Mouse (Mus musculus): ENCODE data around the gene Poll. TPM values are rescaled to one million over a fixed set of nuclear protein-coding genes. Genes with fewer than 3 reads are reported as not detected.
"Not testable (repeated sequence)": the region's sequence is repeated elsewhere in the genome, so short reads cannot be mapped to it uniquely, and the experiment has no call there.

Gene Poll
- polyA plus RNA-seq, 1 experiment from 2014 or later: 13.5 TPM

- peaks cover 51% of the 10 kb centered on the region for H3K27me3 ChIP-seq
- peaks cover 67% of the 10 kb centered on the region for H3K36me3 ChIP-seq
- 65% methylated on average over 19 of the region's 19 CpGs for WGBS
Measured at GRCm38 (mm10) chr19:45574941-45575631, 14.8 kb upstream of the Poll start.

GRCm38 (mm10) chr19:45574339-45574898 lies 14.1 kb upstream of the Poll start:
- H3K9ac ChIP-seq: no peak overlapping the region
- H3K4me1 ChIP-seq (replicated peaks): peaks cover 26% of the 10 kb centered on the region; the same call in 1 of the 2 replicates
- H3K27ac ChIP-seq: no peak overlapping the region
- H3K4me2 ChIP-seq: no peak overlapping the region
- ATAC-seq (ENCODE audit: low FRiP score): no peak
- no peaks in the 10 kb centered on the region for H3K9me3 ChIP-seq
- no peak overlapping the region for H3K4me3 ChIP-seq
- WGBS: 84% methylated on average over 7 of the region's 7 CpGs
- H3K36me3 ChIP-seq: peaks cover 63% of the 10 kb centered on the region
- H3K27me3 ChIP-seq: peaks cover 51% of the 10 kb centered on the region

More at GRCm38 (mm10) chr19:45574941-45575631, 14.8 kb upstream of the Poll start:
- Histone ChIP-seq H3K27ac (no peak overlapping the region), H3K4me2 (no peak overlapping the region), H3K4me3 (no peak overlapping the region), H3K4me1 (replicated peaks) (peaks cover 32% of the 10 kb centered on the region), H3K9ac (no peak overlapping the region), H3K9me3 (no peaks in the 10 kb centered on the region)
- ATAC-seq (ENCODE audit: low FRiP score): no peak

- H3K4me3 ChIP-seq: no peak overlapping the region
- H3K9ac ChIP-seq: no peak overlapping the region
- H3K4me2 ChIP-seq: no peak overlapping the region
- WGBS: 22% methylated on average over 6 of the region's 6 CpGs
- H3K9me3 ChIP-seq: no peaks in the 10 kb centered on the region
- H3K27ac ChIP-seq: peak overlapping the region; percentile 13; the same call in 1 of the 2 replicates
- peaks cover 25% of the 10 kb centered on the region; the same call in 1 of the 2 replicates for H3K4me1 ChIP-seq (replicated peaks)
- H3K36me3 ChIP-seq: peaks cover 57% of the 10 kb centered on the region
- peaks cover 49% of the 10 kb centered on the region for H3K27me3 ChIP-seq
- peak; percentile 59; the same call in 1 of the 2 replicates for ATAC-seq (ENCODE audit: low FRiP score)
Measured at GRCm38 (mm10) chr19:45573861-45574267, 13.5 kb upstream of the Poll start.

- peaks cover 41% of the 10 kb centered on the region for H3K27me3 ChIP-seq
- WGBS: 87% methylated on average over 6 of the region's 6 CpGs
- H3K36me3 ChIP-seq: peaks cover 49% of the 10 kb centered on the region
- H3K4me2 ChIP-seq: no peak overlapping the region
- H3K4me3 ChIP-seq: no peak overlapping the region
- no peak for ATAC-seq (ENCODE audit: low FRiP score)
- no peaks in the 10 kb centered on the region for H3K9me3 ChIP-seq
- peaks cover 29% of the 10 kb centered on the region; the same call in 1 of the 2 replicates for H3K4me1 ChIP-seq (replicated peaks)
- peak overlapping the region; percentile 23; the same call in 1 of the 2 replicates for H3K27ac ChIP-seq
- H3K9ac ChIP-seq: no peak overlapping the region
Measured at GRCm38 (mm10) chr19:45573033-45573432, 12.7 kb upstream of the Poll start.

- H3K36me3 ChIP-seq: peaks cover 17% of the 10 kb centered on the region
- peak overlapping the region; percentile 75 for H3K27ac ChIP-seq
- H3K4me2 ChIP-seq: no peak overlapping the region
- H3K9ac ChIP-seq: no peak overlapping the region
- H3K4me3 ChIP-seq: no peak overlapping the region
- 35% methylated on average over 14 of the region's 14 CpGs for WGBS
- ATAC-seq (ENCODE audit: low FRiP score): no peak
- 0 out of 2 replicates have a peak, but pooled peaks cover 5% of the 10 kb centered on the region for H3K27me3 ChIP-seq
- no peaks in the 10 kb centered on the region for H3K9me3 ChIP-seq
- peaks cover 37% of the 10 kb centered on the region for H3K4me1 ChIP-seq (replicated peaks)
Measured at GRCm38 (mm10) chr19:45567367-45567766, 7.0 kb upstream of the Poll start.

- Histone ChIP-seq H3K27me3 (0 out of 2 replicates have a peak, but pooled peaks cover 5% of the 10 kb centered on the region), H3K27ac (peak overlapping the region; percentile 73), H3K9ac (no peak overlapping the region), H3K9me3 (no peaks in the 10 kb centered on the region), H3K4me3 (no peak overlapping the region), H3K4me1 (replicated peaks) (peaks cover 41% of the 10 kb centered on the region), H3K36me3 (0 out of 2 replicates have a peak, but pooled peaks cover 7% of the 10 kb centered on the region), H3K4me2 (no peak overlapping the region)
- 51% methylated on average over 15 of the region's 15 CpGs for WGBS
- no peak for ATAC-seq (ENCODE audit: low FRiP score)
Measured at GRCm38 (mm10) chr19:45565925-45566715, 5.8 kb upstream of the Poll start.

- Histone ChIP-seq H3K4me1 (replicated peaks) (peaks cover 7% of the 10 kb centered on the region), H3K9ac (no peak overlapping the region), H3K9me3 (no peaks in the 10 kb centered on the region), H3K27ac (no peak overlapping the region), H3K36me3 (peaks cover 37% of the 10 kb centered on the region), H3K4me3 (no peak overlapping the region), H3K4me2 (no peak overlapping the region), H3K27me3 (peaks cover 7% of the 10 kb centered on the region; the same call in 1 of the 2 replicates)
- no peak for ATAC-seq (ENCODE audit: low FRiP score)
- WGBS: 94% methylated on average over 11 of the region's 11 CpGs
Measured at GRCm38 (mm10) chr19:45554136-45554535, 6.2 kb downstream of the Poll start.

GRCm38 (mm10) chr19:45552187-45552586 lies 8.1 kb downstream of the Poll start:
- no peak overlapping the region for H3K4me3 ChIP-seq
- WGBS: 76% methylated on average over 6 of the region's 6 CpGs

GRCm38 (mm10) chr19:45549948-45550347 lies 10.4 kb downstream of the Poll start:
- Histone ChIP-seq H3K27me3 (peaks cover 37% of the 10 kb centered on the region), H3K9me3 (no peaks in the 10 kb centered on the region), H3K36me3 (peaks cover 28% of the 10 kb centered on the region), H3K4me2 (no peak overlapping the region), H3K9ac (no peak overlapping the region), H3K4me1 (replicated peaks) (peaks cover 17% of the 10 kb centered on the region), H3K4me3 (no peak overlapping the region), H3K27ac (peak overlapping the region; percentile 32; the same call in 1 of the 2 replicates)
- no peak for ATAC-seq (ENCODE audit: low FRiP score)
- 89% methylated on average over 4 of the region's 4 CpGs for WGBS

More at GRCm38 (mm10) chr19:45552187-45552586, 8.1 kb downstream of the Poll start:
- ATAC-seq (ENCODE audit: low FRiP score): no peak
- Histone ChIP-seq H3K27ac (no peak overlapping the region), H3K4me1 (replicated peaks) (peaks cover 14% of the 10 kb centered on the region), H3K9me3 (no peaks in the 10 kb centered on the region), H3K36me3 (peaks cover 31% of the 10 kb centered on the region), H3K4me2 (no peak overlapping the region), H3K9ac (no peak overlapping the region), H3K27me3 (peaks cover 17% of the 10 kb centered on the region)

- H3K4me2 ChIP-seq: no peak overlapping the region
- no peak for ATAC-seq (ENCODE audit: low FRiP score)
- no peak overlapping the region for H3K4me3 ChIP-seq
- 0 out of 2 replicates have a peak overlapping the region, but pooled peaks have one; percentile 35 for H3K9ac ChIP-seq
- H3K36me3 ChIP-seq: peaks cover 22% of the 10 kb centered on the region
- peak overlapping the region; percentile 32 for H3K27ac ChIP-seq
- H3K4me1 ChIP-seq (replicated peaks): peaks cover 22% of the 10 kb centered on the region
- H3K27me3 ChIP-seq: peaks cover 37% of the 10 kb centered on the region
- no peaks in the 10 kb centered on the region for H3K9me3 ChIP-seq
- 63% methylated on average over 23 of the region's 23 CpGs for WGBS
Measured at GRCm38 (mm10) chr19:45549128-45549915, 11.0 kb downstream of the Poll start.

- Histone ChIP-seq H3K36me3 (peaks cover 10% of the 10 kb centered on the region), H3K4me1 (replicated peaks) (peaks cover 34% of the 10 kb centered on the region), H3K27me3 (peaks cover 47% of the 10 kb centered on the region)
- not testable (repeated sequence) for H3K4me3 ChIP-seq; H3K9ac ChIP-seq; ATAC-seq (ENCODE audit: low FRiP score); H3K4me2 ChIP-seq; H3K27ac ChIP-seq; H3K9me3 ChIP-seq
Measured at GRCm38 (mm10) chr19:45548196-45548595, 12.1 kb downstream of the Poll start.
